In genomic region chr2:127889432-127889831, GRCm38 (mm10) we compare ENCODE assay signal across 7 mouse cellular contexts. TPM values are rescaled to one million over a fixed set of nuclear protein-coding genes. Genes with fewer than 3 reads are reported as not detected.
DNase-seq lines count a peak whose midpoint lies in the region; ATAC-seq and TF ChIP-seq lines count a peak whose summit lies in the region.

No protein-coding gene starts in this region.

- peak overlapping the region; percentile 39; the same call in 1 of the 2 replicates for H3K27ac ChIP-seq in gastrocnemius, adult 2 months
- no peak overlapping the region for H3K27ac ChIP-seq in intestine, embryonic 14.5 days (ENCODE audit: low read depth)
- no peak overlapping the region for H3K27ac ChIP-seq in midbrain, embryonic 12.5 days (replicated peaks)

- no peak overlapping the region for H3K4me2 ChIP-seq in intestine, embryonic 14.5 days (ENCODE audit: low read length)
- H3K4me2 ChIP-seq in midbrain, embryonic 12.5 days (replicated peaks) = no peak overlapping the region

- intact Hi-C loops in gastrocnemius, adult 2 months (cut with DNase I) = loop anchor here (1.0 to 2.0 kb wide), 3 partner anchors 233 to 683 kb away; no protein-coding TSS in a partner anchor

- ATAC-seq in intestine, embryonic 14.5 days (replicated peaks; ENCODE audit: low FRiP score, low TSS enrichment, low read depth) = peak; percentile 70; the same call in 1 of the 2 replicates
- ATAC-seq in midbrain, embryonic 12.5 days (ENCODE audit: low FRiP score, low read depth) = 0 out of 2 replicates have a peak, but pooled peaks have one; percentile 19

- WGBS in intestine, embryonic 14.5 days = 2% methylated on average over 6 of the region's 6 CpGs
- WGBS in midbrain, embryonic 12.5 days = 8% methylated on average over 6 of the region's 6 CpGs

- H3K4me1 ChIP-seq in intestine, embryonic 14.5 days (replicated peaks; ENCODE audit: control insufficient read depth, insufficient read depth, low read length) = 0 out of 2 replicates have a peak, but pooled peaks cover 3% of the 10 kb centered on the region
- no peaks in the 10 kb centered on the region for H3K4me1 ChIP-seq in midbrain, embryonic 12.5 days

- no peaks in the 10 kb centered on the region for H3K36me3 ChIP-seq in intestine, embryonic 14.5 days (ENCODE audit: control insufficient read depth, insufficient read depth, low read length)
- H3K36me3 ChIP-seq in midbrain, embryonic 12.5 days = no peaks in the 10 kb centered on the region

- H3K9me3 ChIP-seq in intestine, embryonic 14.5 days (ENCODE audit: control insufficient read depth, low read length) = no peaks in the 10 kb centered on the region
- no peaks in the 10 kb centered on the region for H3K9me3 ChIP-seq in midbrain, embryonic 12.5 days

- peak; percentile 85 to 96 for DNase-seq in adrenal gland, adult (ENCODE audit: inconsistent age in 2 of 2, low spot score in 1 of 2)
- peak; percentile 93 to 94 for DNase-seq in cerebellum, postnatal 4 days (ENCODE audit: low spot score in 2 of 2)
- DNase-seq in gastrocnemius, adult 2 months = peak; percentile 86
- peak; percentile 98 for DNase-seq in intestine, embryonic 14.5 days (ENCODE audit: low spot score)
- DNase-seq in left cerebral cortex, adult 9 months (ENCODE audit: low spot score in 2 of 2) = peak; percentile 13 to 87
- DNase-seq in skeletal muscle tissue, adult 2 months (ENCODE audit: low read depth, low spot score) = peak; percentile 66

- H3K27me3 ChIP-seq in intestine, embryonic 14.5 days (replicated peaks; ENCODE audit: control insufficient read depth, insufficient read depth, low read length) = peaks cover 10% of the 10 kb centered on the region
- H3K27me3 ChIP-seq in midbrain, embryonic 12.5 days = peaks cover 19% of the 10 kb centered on the region; the same call in 1 of the 2 replicates

- no peak overlapping the region for H3K4me3 ChIP-seq in gastrocnemius, adult 2 months
- no peak overlapping the region for H3K4me3 ChIP-seq in intestine, embryonic 14.5 days (ENCODE audit: low read depth, low read length)
- H3K4me3 ChIP-seq in midbrain, embryonic 12.5 days = no peak overlapping the region

- TF ChIP-seq CTCF in gastrocnemius, adult 2 months (IDR thresholded peaks at IDR 0.05) = peak; percentile 97

- H3K9ac ChIP-seq in intestine, embryonic 14.5 days (ENCODE audit: low read length) = no peak overlapping the region
- H3K9ac ChIP-seq in midbrain, embryonic 12.5 days (replicated peaks) = no peak overlapping the region; the same call in 1 of the 2 replicates

RNA-seq across cellular contexts. Expression of gene Acoxl, which starts 50.8 kb away (rescaled TPM):
- under 1 TPM in 1 of 2 experiments, not detected in 1; 0.20 TPM for total RNA-seq in gastrocnemius, adult 2 months (2021)
- 0.19 and 0.23 TPM in 2 replicates for polyA plus RNA-seq in intestine, embryonic 14.5 days (2014; fragmentation: Nextera tagmentation; extraction: Ambion mirVana)
- polyA plus RNA-seq in midbrain, embryonic 12.5 days (2016; fragmentation: Nextera tagmentation; extraction: Ambion mirVana) = not detected in 2 replicates

RNA-seq across cellular contexts. Expression of gene Bub1, which starts 57.8 kb away (rescaled TPM):
- not detected for total RNA-seq in gastrocnemius, adult 2 months (2021)
- 20.2 and 23.5 TPM in 2 replicates for polyA plus RNA-seq in intestine, embryonic 14.5 days (2014; fragmentation: Nextera tagmentation; extraction: Ambion mirVana)
- polyA plus RNA-seq in midbrain, embryonic 12.5 days (2016; fragmentation: Nextera tagmentation; extraction: Ambion mirVana) = 67.6 and 68.3 TPM in 2 replicates
